Mouse (Mus musculus) forebrain, embryonic 11.5 days (tissue): ENCODE results near the gene Retreg2. TPM values are rescaled to one million over a fixed set of nuclear protein-coding genes. Genes with fewer than 3 reads are reported as not detected.

Experiments used
- ATAC-seq: fragments of 200-750 bp; cut with Nextera tagmentation; replicated peaks from 2 replicates; pipeline ENCODE4 v1.8.0; 2017; ENCODE audit warnings: moderate TSS enrichment; ENCODE audit not compliant: low FRiP score
- DNase-seq: peaks from one replicate; pipeline ENCODE4 v3.0.0-alpha.2; 2017; ENCODE audit warnings: low spot score
- H3K27ac ChIP-seq: fragments of 300-500 bp; sonication (generic); 2 replicates; pipeline ENCODE4 v1.5.1; 2014; ENCODE audit warnings: low read depth, low read length
- H3K27me3 ChIP-seq: fragments of 300-500 bp; sonication (generic); 2 replicates; pipeline ENCODE4 v1.6.1; 2014; ENCODE audit warnings: mild to moderate bottlenecking, low read length, mixed read lengths; ENCODE audit not compliant: control insufficient read depth, insufficient read depth
- H3K36me3 ChIP-seq: fragments of 300-500 bp; sonication (generic); 2 replicates; pipeline ENCODE4 v1.6.1; 2014; ENCODE audit warnings: mild to moderate bottlenecking, low read length, moderate library complexity, mixed read lengths; ENCODE audit not compliant: control insufficient read depth, insufficient read depth
- H3K4me1 ChIP-seq: fragments of 300-500 bp; sonication (generic); replicated peaks from 2 replicates; pipeline ENCODE4 v1.6.1; 2014; ENCODE audit warnings: low read length, mixed read lengths; ENCODE audit not compliant: control insufficient read depth, insufficient read depth
- H3K4me2 ChIP-seq: fragments of 300-500 bp; sonication (generic); 2 replicates; pipeline ENCODE4 v1.6.1; 2014; ENCODE audit warnings: low read depth, mild to moderate bottlenecking, low read length, moderate library complexity, mixed read lengths; ENCODE audit not compliant: severe bottlenecking
- H3K4me3 ChIP-seq: fragments of 300-500 bp; sonication (generic); 2 replicates; pipeline ENCODE4 v1.5.1; 2014; ENCODE audit warnings: low read depth, low read length
- H3K9ac ChIP-seq: fragments of 300-500 bp; sonication (generic); 2 replicates; pipeline ENCODE4 v1.6.1; 2014; ENCODE audit warnings: low read length
- H3K9me3 ChIP-seq: fragments of 300-500 bp; sonication (generic); 2 replicates; pipeline ENCODE4 v1.6.1; 2016; ENCODE audit warnings: low read length, mixed read lengths; ENCODE audit not compliant: control insufficient read depth
- WGBS: fragments of 180-500 bp; shearing (Covaris S2); extraction: QIAGEN DNeasy Blood & Tissue Kit; methylation state at CpG from one replicate; pipeline ENCODE4 v1.1.7; 2014; 5-methylcytosine and 5-hydroxymethylcytosine counted together
- polyA plus RNA-seq: library from polyadenylated mRNA; unstranded; fragments of >200 nt; fragmentation: Nextera tagmentation; extraction: Ambion mirVana; gene quantifications from 2 replicates; pipeline ENCODE4 v1.2.1, GENCODE M21; 2014

The Retreg2 gene
- polyA plus RNA-seq, 1 experiment from 2014 or later, result 58.9 TPM

GRCm38 (mm10) chr1:75191622-75192402, 49.2 kb downstream of the Retreg2 start, which contains the start of the genes Ankzf1 and Atg9a:
Ankzf1 (plus strand) TSS chr1:75192151.
Atg9a (minus strand) TSS chr1:75192196.
- Histone ChIP-seq H3K9ac (peak within 1 kb of the TSS; percentile 83), H3K27me3 (no peaks in the 10 kb centered on the region), H3K36me3 (no peaks in the 10 kb centered on the region; the same call in 1 of the 2 replicates), H3K9me3 (no peaks in the 10 kb centered on the region), H3K4me2 (peak within 1 kb of the TSS; percentile 99), H3K27ac (peak within 1 kb of the TSS; percentile 68), H3K4me1 (peaks cover 8% of the 10 kb centered on the region), H3K4me3 (peak within 1 kb of the TSS; percentile 75)
- DNase-seq (peak; percentile 95), ATAC-seq (peak; percentile 99)
- 2% methylated on average over 56 of the region's 56 CpGs for WGBS

GRCm38 (mm10) chr1:75192452-75192851, 49.9 kb downstream of the Retreg2 start:
- Histone ChIP-seq H3K9ac (peak overlapping the region; percentile 80), H3K9me3 (no peaks in the 10 kb centered on the region), H3K36me3 (no peaks in the 10 kb centered on the region; the same call in 1 of the 2 replicates), H3K4me2 (peak overlapping the region; percentile 99), H3K4me1 (peaks cover 8% of the 10 kb centered on the region), H3K4me3 (peak overlapping the region; percentile 75), H3K27me3 (no peaks in the 10 kb centered on the region), H3K27ac (peak overlapping the region; percentile 68)
- no peak for ATAC-seq
- DNase-seq, result no peak
- WGBS, result under 1% methylated on average over 19 of the region's 19 CpGs

Other genes starting within 250 kb of the Retreg2 start
- not detected in 2 replicates for gene Cryba2, start 249.6 kb upstream of the Retreg2 start, polyA plus RNA-seq
- gene Cfap65, start 207.2 kb upstream of the Retreg2 start, polyA plus RNA-seq, result 0.11 and 0.25 TPM in 2 replicates
- 0.07 and 0.35 TPM in 2 replicates for gene Ihh, start 191.1 kb upstream of the Retreg2 start, polyA plus RNA-seq
- 9.1 and 12.7 TPM in 2 replicates for gene Nhej1, start 17.6 kb upstream of the Retreg2 start, polyA plus RNA-seq
- gene Slc23a3, start 8.9 kb upstream of the Retreg2 start, polyA plus RNA-seq, result 0.15 TPM in 1 of 2 replicates, not detected in the other
- 48.4 and 49.1 TPM in 2 replicates for gene Cnppd1, start 67 bp upstream of the Retreg2 start, polyA plus RNA-seq
- gene Zfand2b, start 25.9 kb downstream of the Retreg2 start, polyA plus RNA-seq, result 27.9 and 31.7 TPM in 2 replicates
- 27.4 and 30.2 TPM in 2 replicates for gene Abcb6, start 37.6 kb downstream of the Retreg2 start, polyA plus RNA-seq
- gene Ankzf1, start 49.4 kb downstream of the Retreg2 start, polyA plus RNA-seq, result 18.9 and 19.0 TPM in 2 replicates
- 19.6 and 23.5 TPM in 2 replicates for gene Atg9a, start 49.4 kb downstream of the Retreg2 start, polyA plus RNA-seq
- 18.5 and 20.9 TPM in 2 replicates for gene Glb1l, start 68.0 kb downstream of the Retreg2 start, polyA plus RNA-seq
- 111 and 127 TPM in 2 replicates for gene Stk16, start 68.1 kb downstream of the Retreg2 start, polyA plus RNA-seq
- gene Tuba4a, start 77.1 kb downstream of the Retreg2 start, polyA plus RNA-seq, result 11.4 and 12.9 TPM in 2 replicates
- gene A630095N17Rik, start 89.3 kb downstream of the Retreg2 start, polyA plus RNA-seq, result not detected in 2 replicates
- gene Dnajb2, start 93.6 kb downstream of the Retreg2 start, polyA plus RNA-seq, result 22.2 and 22.6 TPM in 2 replicates
- gene Ptprn, start 121.7 kb downstream of the Retreg2 start, polyA plus RNA-seq, result 3.7 and 4.3 TPM in 2 replicates
- gene Resp18, start 135.6 kb downstream of the Retreg2 start, polyA plus RNA-seq, result 14.9 and 15.8 TPM in 2 replicates
- gene Dnpep, start 175.2 kb downstream of the Retreg2 start, polyA plus RNA-seq, result 125 and 129 TPM in 2 replicates
- gene Des, start 217.6 kb downstream of the Retreg2 start, polyA plus RNA-seq, result 0.86 and 1.5 TPM in 2 replicates
- 14.1 and 16.0 TPM in 2 replicates for gene Speg, start 232.5 kb downstream of the Retreg2 start, polyA plus RNA-seq